Mouse (Mus musculus) T-helper 2 cell (primary cell): ENCODE measurements around the gene Cd3eap.

Source experiments
- in situ Hi-C: fragments of 300-600 bp; cut with MboI, MseI; formaldehyde crosslinking; loops from one replicate; pipeline ENCODE4 v1.15.1; 2025; ENCODE audit warnings: high pct_unique_total_duplicates

Gene Cd3eap

GRCm38 (mm10) chr7:19308454-19309277 is 50.6 kb downstream of the Cd3eap start:
- in situ Hi-C loops: loop anchor here (5.0 kb wide), 1 partner anchor 34 kb away; the partner anchor contains the start of gene Ercc1

GRCm38 (mm10) chr7:19307739-19308453 is 51.4 kb downstream of the Cd3eap start:
- in situ Hi-C loops: loop anchor here (5.0 kb wide), 1 partner anchor 34 kb away; the partner anchor contains the start of gene Ercc1

- in situ Hi-C loops: loop anchor here (5.0 kb wide), 1 partner anchor 35 kb away; the partner anchor contains the start of gene Ercc1
These were observed 52.2 kb downstream of the Cd3eap start for GRCm38 (mm10) chr7:19306819-19307738.
